Mouse (Mus musculus) limb, embryonic 11.5 days (tissue): ENCODE results near the gene Stat6. TPM values are rescaled to one million over a fixed set of nuclear protein-coding genes. Genes with fewer than 3 reads are reported as not detected.

ENCODE experiments used
- ATAC-seq: fragments of 200-750 bp; cut with Nextera tagmentation; 2 replicates; pipeline ENCODE4 v1.8.0; 2017; ENCODE audit warnings: low read depth; ENCODE audit not compliant: insufficient number of reproducible peaks, low FRiP score, low TSS enrichment
- DNase-seq: peaks from one replicate; pipeline ENCODE4 v3.0.0-alpha.2; 2015; ENCODE audit warnings: low spot score
- H3K27ac ChIP-seq: fragments of 300-500 bp; sonication (generic); replicated peaks from 2 replicates; pipeline ENCODE4 v1.5.1; 2014; ENCODE audit warnings: low read depth, mild to moderate bottlenecking, low read length
- H3K27me3 ChIP-seq: fragments of 300-500 bp; sonication (generic); 2 replicates; pipeline ENCODE4 v1.6.1; 2014; ENCODE audit warnings: mild to moderate bottlenecking, low read length, mixed read lengths; ENCODE audit not compliant: control insufficient read depth, insufficient read depth
- H3K36me3 ChIP-seq: fragments of 300-500 bp; sonication (generic); 2 replicates; pipeline ENCODE4 v1.6.1; 2014; ENCODE audit warnings: mild to moderate bottlenecking, low read length, moderate library complexity, mixed read lengths; ENCODE audit not compliant: control insufficient read depth, insufficient read depth
- H3K4me1 ChIP-seq: fragments of 300-500 bp; sonication (generic); 2 replicates; pipeline ENCODE4 v1.6.1; 2014; ENCODE audit warnings: low read length, mixed read lengths; ENCODE audit not compliant: control insufficient read depth, insufficient read depth
- H3K4me2 ChIP-seq: fragments of 300-500 bp; sonication (generic); 2 replicates; pipeline ENCODE4 v1.6.1; 2014; ENCODE audit warnings: low read depth, mild to moderate bottlenecking, moderate library complexity; ENCODE audit not compliant: severe bottlenecking
- H3K4me3 ChIP-seq: fragments of 300-500 bp; sonication (generic); 2 replicates; pipeline ENCODE4 v1.5.1; 2014; ENCODE audit warnings: low read depth, low read length
- H3K9ac ChIP-seq: fragments of 300-500 bp; sonication (generic); 2 replicates; pipeline ENCODE4 v1.6.1; 2014; ENCODE audit warnings: mild to moderate bottlenecking, low read length
- H3K9me3 ChIP-seq: fragments of 300-500 bp; sonication (generic); 2 replicates; pipeline ENCODE4 v1.6.1; 2016; ENCODE audit warnings: low read length; ENCODE audit not compliant: control insufficient read depth
- WGBS: fragments of 180-500 bp; shearing (Covaris S2); extraction: QIAGEN DNeasy Blood & Tissue Kit; methylation state at CpG from one replicate; pipeline ENCODE4 v1.1.7; 2014; 5-methylcytosine and 5-hydroxymethylcytosine counted together
- polyA plus RNA-seq: library from polyadenylated mRNA; unstranded; fragments of >200 nt; fragmentation: Nextera tagmentation; extraction: Ambion mirVana; gene quantifications from 2 replicates; pipeline ENCODE4 v1.2.1, GENCODE M21; 2014

The Stat6 gene
- polyA plus RNA-seq, 1 experiment from 2014 or later, result 5.7 TPM

GRCm38 (mm10) chr10:127662666-127663253 lies 20.0 kb downstream of the Stat6 start:
- ATAC-seq (no peak), DNase-seq (peak; percentile 48)
- Histone ChIP-seq H3K36me3 (peaks cover 16% of the 10 kb centered on the region), H3K9me3 (no peaks in the 10 kb centered on the region), H3K4me2 (peak overlapping the region; percentile 41), H3K27ac (peak overlapping the region; percentile 48), H3K27me3 (no peaks in the 10 kb centered on the region), H3K4me1 (peaks cover 47% of the 10 kb centered on the region), H3K4me3 (peak overlapping the region; percentile 5; the same call in 1 of the 2 replicates), H3K9ac (no peak overlapping the region)
- 19% methylated on average over 19 of the region's 19 CpGs for WGBS

GRCm38 (mm10) chr10:127663590-127663989 lies 20.8 kb downstream of the Stat6 start:
- Histone ChIP-seq H3K9ac (no peak overlapping the region), H3K36me3 (peaks cover 16% of the 10 kb centered on the region), H3K9me3 (no peaks in the 10 kb centered on the region), H3K4me3 (no peak overlapping the region), H3K27me3 (no peaks in the 10 kb centered on the region), H3K4me2 (no peak overlapping the region), H3K27ac (no peak overlapping the region), H3K4me1 (peaks cover 47% of the 10 kb centered on the region)
- 13% methylated on average over 5 of the region's 5 CpGs for WGBS
- no peak for ATAC-seq
- no peak for DNase-seq

- Histone ChIP-seq H3K27me3 (no peaks in the 10 kb centered on the region), H3K36me3 (peaks cover 16% of the 10 kb centered on the region), H3K4me1 (peaks cover 47% of the 10 kb centered on the region), H3K4me2 (peak overlapping the region; percentile 83), H3K27ac (no peak overlapping the region), H3K4me3 (no peak overlapping the region; the same call in 1 of the 2 replicates), H3K9me3 (no peaks in the 10 kb centered on the region), H3K9ac (no peak overlapping the region)
- DNase-seq (no peak), ATAC-seq (no peak)
- WGBS, result 28% methylated on average over 16 of the region's 16 CpGs
These were observed 21.4 kb downstream of the Stat6 start for GRCm38 (mm10) chr10:127664166-127664565.

GRCm38 (mm10) chr10:127664891-127665290 lies 22.1 kb downstream of the Stat6 start:
- no peak for DNase-seq
- 16% methylated on average over 13 of the region's 13 CpGs for WGBS
- no peak overlapping the region for H3K9ac ChIP-seq
- H3K4me2 ChIP-seq, result peak overlapping the region; percentile 83
- H3K36me3 ChIP-seq, result peaks cover 13% of the 10 kb centered on the region
- H3K27ac ChIP-seq, result no peak overlapping the region
- ATAC-seq, result no peak
- peaks cover 47% of the 10 kb centered on the region for H3K4me1 ChIP-seq
- H3K9me3 ChIP-seq, result no peaks in the 10 kb centered on the region
- H3K4me3 ChIP-seq, result peak overlapping the region; percentile 89; the same call in 1 of the 2 replicates
- no peaks in the 10 kb centered on the region for H3K27me3 ChIP-seq

GRCm38 (mm10) chr10:127665366-127666181 lies 22.8 kb downstream of the Stat6 start:
- H3K36me3 ChIP-seq, result peaks cover 12% of the 10 kb centered on the region
- no peaks in the 10 kb centered on the region for H3K27me3 ChIP-seq
- H3K4me2 ChIP-seq, result peak overlapping the region; percentile 83
- H3K4me3 ChIP-seq, result peak overlapping the region; percentile 89
- no peaks in the 10 kb centered on the region for H3K9me3 ChIP-seq
- H3K9ac ChIP-seq, result peak overlapping the region; percentile 89
- H3K27ac ChIP-seq, result peak overlapping the region; percentile 99
- peak; percentile 56 for DNase-seq
- 3% methylated on average over 14 of the region's 14 CpGs for WGBS
- H3K4me1 ChIP-seq, result peaks cover 46% of the 10 kb centered on the region
- no peak for ATAC-seq

- Histone ChIP-seq H3K4me3 (peak within 1 kb of the TSS; percentile 89), H3K27me3 (no peaks in the 10 kb centered on the region), H3K27ac (peak within 1 kb of the TSS; percentile 99), H3K4me2 (peak within 1 kb of the TSS; percentile 83), H3K9ac (peak within 1 kb of the TSS; percentile 89), H3K9me3 (no peaks in the 10 kb centered on the region), H3K4me1 (peaks cover 41% of the 10 kb centered on the region), H3K36me3 (peaks cover 7% of the 10 kb centered on the region)
- DNase-seq, result peak; percentile 83
- under 1% methylated on average over 68 of the region's 73 CpGs for WGBS
- peak; percentile 71 for ATAC-seq
These were observed 23.9 kb downstream of the Stat6 start, which contains the start of gene Nemp1 for GRCm38 (mm10) chr10:127666501-127667268. TSS of gene Nemp1 (plus strand) at chr10:127666901.

- DNase-seq (peak; percentile 92), ATAC-seq (peak; percentile 79)
- Histone ChIP-seq H3K9ac (peak overlapping the region; percentile 89), H3K9me3 (no peaks in the 10 kb centered on the region), H3K36me3 (peaks cover 7% of the 10 kb centered on the region), H3K4me3 (peak overlapping the region; percentile 89), H3K27ac (peak overlapping the region; percentile 99), H3K4me2 (peak overlapping the region; percentile 83), H3K4me1 (peaks cover 33% of the 10 kb centered on the region), H3K27me3 (no peaks in the 10 kb centered on the region)
- under 1% methylated on average over 35 of the region's 35 CpGs for WGBS
These were observed 24.7 kb downstream of the Stat6 start for GRCm38 (mm10) chr10:127667269-127668092.
